Mouse (Mus musculus) kidney, adult 11 months (tissue): ENCODE results near the gene Cdca7.
A peak's percentile ranks its signal among the peaks of the same experiment; 100 is the strongest.

Experiments used
- DNase-seq: peaks from one replicate; pipeline ENCODE4 v3.0.0; 2022

Gene Cdca7

GRCm38 (mm10) chr2:72475797-72476485, at the start of gene Cdca7:
TSS of gene Cdca7 (plus strand) at chr2:72476159.
- DNase-seq = peak; percentile 67

GRCm38 (mm10) chr2:72426776-72427175, 49.2 kb upstream of the Cdca7 start:
- no peak for DNase-seq

- DNase-seq = no peak
Observed at GRCm38 (mm10) chr2:72427288-72427687, 48.7 kb upstream of the Cdca7 start.

- peak; percentile 24 for DNase-seq
Observed at GRCm38 (mm10) chr2:72438941-72439533, 36.9 kb upstream of the Cdca7 start.

- no peak for DNase-seq
Observed at GRCm38 (mm10) chr2:72441010-72441409, 34.9 kb upstream of the Cdca7 start.

- no peak for DNase-seq
Observed at GRCm38 (mm10) chr2:72442825-72443224, 33.1 kb upstream of the Cdca7 start.

GRCm38 (mm10) chr2:72443960-72444359, 32.0 kb upstream of the Cdca7 start:
- DNase-seq = no peak

- DNase-seq = no peak
Observed at GRCm38 (mm10) chr2:72446106-72446505, 29.9 kb upstream of the Cdca7 start.

GRCm38 (mm10) chr2:72446615-72447014, 29.3 kb upstream of the Cdca7 start:
- DNase-seq = no peak

- no peak for DNase-seq
Observed at GRCm38 (mm10) chr2:72453563-72453962, 22.4 kb upstream of the Cdca7 start.

GRCm38 (mm10) chr2:72456189-72456588, 19.8 kb upstream of the Cdca7 start:
- no peak for DNase-seq

GRCm38 (mm10) chr2:72464376-72465014, 11.5 kb upstream of the Cdca7 start:
- no peak for DNase-seq

GRCm38 (mm10) chr2:72467604-72468003, 8.4 kb upstream of the Cdca7 start:
- no peak for DNase-seq

GRCm38 (mm10) chr2:72471415-72472070, 4.4 kb upstream of the Cdca7 start:
- no peak for DNase-seq

- no peak for DNase-seq
Observed at GRCm38 (mm10) chr2:72474531-72475287, 1.2 kb upstream of the Cdca7 start.

- no peak for DNase-seq
Observed at GRCm38 (mm10) chr2:72475423-72475796, 549 bp upstream of the Cdca7 start.

- no peak for DNase-seq
Observed at GRCm38 (mm10) chr2:72476486-72477211, 690 bp downstream of the Cdca7 start.

- DNase-seq = peak; percentile 69
Observed at GRCm38 (mm10) chr2:72477221-72477620, 1.3 kb downstream of the Cdca7 start.

GRCm38 (mm10) chr2:72478176-72478575, 2.2 kb downstream of the Cdca7 start:
- DNase-seq = no peak

GRCm38 (mm10) chr2:72478921-72479320, 3.0 kb downstream of the Cdca7 start:
- no peak for DNase-seq

GRCm38 (mm10) chr2:72479818-72480217, 3.9 kb downstream of the Cdca7 start:
- no peak for DNase-seq

GRCm38 (mm10) chr2:72491650-72492049, 15.7 kb downstream of the Cdca7 start:
- no peak for DNase-seq
